Mouse (Mus musculus) MEL (cell line): Measurements from ENCODE around the gene Crat.

Experiments
- CHD1 ChIP-seq: IDR thresholded peaks from 2 replicates; pipeline ENCODE4 v1.6.1; 2012; ENCODE audit warnings: low read depth, mild to moderate bottlenecking, inconsistent platforms, low read length, improper control_type of control experiment
- CTCF ChIP-seq, 3 experiments: IDR thresholded peaks in 2 of 3; conservative IDR thresholded peaks in 1 of 3; 2 replicates each; pipeline ENCODE4 v1.5.1; 2011 to 2012; ENCODE audit warnings: low read length in 3 of 3, low read depth in 2 of 3, mild to moderate bottlenecking in 2 of 3, improper control_type of control experiment in 1 of 3, inconsistent platforms in 1 of 3, mixed read lengths in 1 of 3, moderate library complexity in 1 of 3; ENCODE audit not compliant: control insufficient read depth in 1 of 3, insufficient read depth in 1 of 3, poor library complexity in 1 of 3, severe bottlenecking in 1 of 3
- POLR2A ChIP-seq, 2 experiments: IDR thresholded peaks; 2 replicates each; pipeline ENCODE4 v1.6.1; 2011 to 2012; ENCODE audit warnings: low read length in 2 of 2, mild to moderate bottlenecking in 2 of 2, control low read depth in 1 of 2, improper control_type of control experiment in 1 of 2, low read depth in 1 of 2, moderate library complexity in 1 of 2; ENCODE audit not compliant: control insufficient read depth in 1 of 2, insufficient read depth in 1 of 2, poor library complexity in 1 of 2
- ZC3H11A ChIP-seq: IDR thresholded peaks from 2 replicates; pipeline ENCODE4 v1.6.1; 2012; ENCODE audit warnings: low read depth, mild to moderate bottlenecking, inconsistent platforms, low read length, improper control_type of control experiment

DNA sequence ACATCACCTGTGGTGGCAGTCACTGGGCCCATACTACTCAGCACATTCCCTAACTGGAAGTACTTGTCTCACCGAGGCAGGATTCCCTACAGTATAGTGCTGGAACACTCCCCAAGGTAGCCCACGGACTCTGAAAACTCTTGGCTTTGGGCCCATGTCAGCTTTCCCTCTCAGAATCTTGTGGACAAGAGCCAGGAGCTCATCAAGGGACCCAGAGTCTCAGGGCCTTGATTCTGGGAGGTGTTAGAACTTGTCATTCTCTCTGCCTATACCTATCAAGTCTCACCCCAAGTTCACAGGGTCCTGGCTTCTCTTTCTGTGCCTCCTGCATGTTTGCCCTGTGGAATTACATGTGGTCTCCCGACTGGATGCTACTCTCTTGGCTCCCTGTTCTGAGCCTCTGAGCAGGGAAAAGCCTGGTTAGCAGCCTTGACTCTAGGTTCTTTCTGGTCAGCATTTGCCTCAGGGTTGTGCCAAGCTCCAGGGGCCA is 24.6 kb upstream of the Crat start:
- TF ChIP-seq ZC3H11A (no peak), CTCF (IDR thresholded peaks at IDR 0.05 in 2 of 3, conservative IDR thresholded peaks at IDR 0.05 in 1 of 3; ENCODE audit: control insufficient read depth in 1 of 3, insufficient read depth in 1 of 3, low read depth in 2 of 3, low read length in 3 of 3, poor library complexity in 1 of 3, severe bottlenecking in 1 of 3) (no peak), CHD1 (no peak), POLR2A (IDR thresholded peaks at IDR 0.05; ENCODE audit: control insufficient read depth in 1 of 2, insufficient read depth in 1 of 2, low read depth in 1 of 2, low read length in 2 of 2, poor library complexity in 1 of 2) (no peak)
